Mouse (Mus musculus) midbrain, embryonic 13.5 days (tissue): ENCODE results near the gene Stab2. TPM values are rescaled to one million over a fixed set of nuclear protein-coding genes. Genes with fewer than 3 reads are reported as not detected.

Source experiments
- ATAC-seq: fragments of 200-750 bp; cut with Nextera tagmentation; 2 replicates; pipeline ENCODE4 v1.8.0; 2017; ENCODE audit warnings: mild to moderate bottlenecking, moderate TSS enrichment, moderate library complexity
- H3K27ac ChIP-seq: fragments of 300-500 bp; sonication (generic); 2 replicates; pipeline ENCODE4 v1.5.1; 2015; ENCODE audit warnings: inconsistent platforms, mild to moderate bottlenecking, moderate library complexity
- H3K27me3 ChIP-seq: fragments of 300-500 bp; sonication (generic); 2 replicates; pipeline ENCODE4 v1.6.1; 2015; ENCODE audit warnings: mild to moderate bottlenecking, inconsistent platforms
- H3K36me3 ChIP-seq: fragments of 300-500 bp; sonication (generic); 2 replicates; pipeline ENCODE4 v1.6.1; 2015; ENCODE audit warnings: mild to moderate bottlenecking, inconsistent platforms
- H3K4me1 ChIP-seq: fragments of 300-500 bp; sonication (generic); replicated peaks from 2 replicates; pipeline ENCODE4 v1.6.1; 2015; ENCODE audit warnings: inconsistent platforms
- H3K4me2 ChIP-seq: fragments of 300-500 bp; sonication (generic); replicated peaks from 2 replicates; pipeline ENCODE4 v1.6.1; 2015; ENCODE audit warnings: moderate library complexity, mild to moderate bottlenecking, inconsistent platforms
- H3K4me3 ChIP-seq: fragments of 300-500 bp; sonication (generic); replicated peaks from 2 replicates; pipeline ENCODE4 v1.5.1; 2015; ENCODE audit warnings: mild to moderate bottlenecking, inconsistent platforms
- H3K9ac ChIP-seq: fragments of 300-500 bp; sonication (generic); replicated peaks from 2 replicates; pipeline ENCODE4 v1.6.1; 2015; ENCODE audit warnings: mild to moderate bottlenecking, inconsistent platforms
- H3K9me3 ChIP-seq: fragments of 300-500 bp; sonication (generic); 2 replicates; pipeline ENCODE4 v1.6.1; 2016; ENCODE audit warnings: mild to moderate bottlenecking, inconsistent platforms
- WGBS: fragments of 180-500 bp; shearing (Covaris S2); methylation state at CpG from one replicate; pipeline ENCODE4 v1.1.7; 2015; 5-methylcytosine and 5-hydroxymethylcytosine counted together
- polyA plus RNA-seq: library from polyadenylated mRNA; unstranded; fragments of >200 nt; fragmentation: Nextera tagmentation; extraction: Ambion mirVana; gene quantifications from 2 replicates; pipeline ENCODE4 v1.2.1, GENCODE M21; 2015

Stab2 gene
- polyA plus RNA-seq, 1 experiment from 2014 or later, result 0.04 TPM

- Histone ChIP-seq H3K4me2 (no peak overlapping the region), H3K9me3 (no peaks in the 10 kb centered on the region), H3K27me3 (no peaks in the 10 kb centered on the region), H3K4me1 (peaks cover 4% of the 10 kb centered on the region), H3K36me3 (peaks cover 4% of the 10 kb centered on the region; the same call in 1 of the 2 replicates), H3K4me3 (no peak overlapping the region), H3K9ac (no peak overlapping the region), H3K27ac (no peak overlapping the region)
- ATAC-seq, result no peak
- WGBS, result 88% methylated on average over 19 of the region's 19 CpGs
Measured at GRCm38 (mm10) chr10:86814292-86815131, 193.3 kb downstream of the Stab2 start.

GRCm38 (mm10) chr10:86810612-86811011 is 197.2 kb downstream of the Stab2 start:
- 92% methylated on average over 5 of the region's 5 CpGs for WGBS
- H3K4me1 ChIP-seq, result no peaks in the 10 kb centered on the region
- ATAC-seq, result no peak
- H3K4me2 ChIP-seq, result no peak overlapping the region
- H3K27me3 ChIP-seq, result no peaks in the 10 kb centered on the region
- H3K27ac ChIP-seq, result no peak overlapping the region
- no peaks in the 10 kb centered on the region for H3K9me3 ChIP-seq
- H3K36me3 ChIP-seq, result no peaks in the 10 kb centered on the region
- no peak overlapping the region for H3K9ac ChIP-seq
- no peak overlapping the region for H3K4me3 ChIP-seq

- no peak for ATAC-seq
- Histone ChIP-seq H3K4me3 (no peak overlapping the region), H3K4me2 (no peak overlapping the region), H3K9me3 (no peaks in the 10 kb centered on the region), H3K27me3 (no peaks in the 10 kb centered on the region), H3K9ac (no peak overlapping the region), H3K27ac (no peak overlapping the region), H3K36me3 (no peaks in the 10 kb centered on the region), H3K4me1 (no peaks in the 10 kb centered on the region)
- WGBS, result 83% methylated on average over 9 of the region's 9 CpGs
Measured at GRCm38 (mm10) chr10:86810000-86810399, 197.8 kb downstream of the Stab2 start.

DNA sequence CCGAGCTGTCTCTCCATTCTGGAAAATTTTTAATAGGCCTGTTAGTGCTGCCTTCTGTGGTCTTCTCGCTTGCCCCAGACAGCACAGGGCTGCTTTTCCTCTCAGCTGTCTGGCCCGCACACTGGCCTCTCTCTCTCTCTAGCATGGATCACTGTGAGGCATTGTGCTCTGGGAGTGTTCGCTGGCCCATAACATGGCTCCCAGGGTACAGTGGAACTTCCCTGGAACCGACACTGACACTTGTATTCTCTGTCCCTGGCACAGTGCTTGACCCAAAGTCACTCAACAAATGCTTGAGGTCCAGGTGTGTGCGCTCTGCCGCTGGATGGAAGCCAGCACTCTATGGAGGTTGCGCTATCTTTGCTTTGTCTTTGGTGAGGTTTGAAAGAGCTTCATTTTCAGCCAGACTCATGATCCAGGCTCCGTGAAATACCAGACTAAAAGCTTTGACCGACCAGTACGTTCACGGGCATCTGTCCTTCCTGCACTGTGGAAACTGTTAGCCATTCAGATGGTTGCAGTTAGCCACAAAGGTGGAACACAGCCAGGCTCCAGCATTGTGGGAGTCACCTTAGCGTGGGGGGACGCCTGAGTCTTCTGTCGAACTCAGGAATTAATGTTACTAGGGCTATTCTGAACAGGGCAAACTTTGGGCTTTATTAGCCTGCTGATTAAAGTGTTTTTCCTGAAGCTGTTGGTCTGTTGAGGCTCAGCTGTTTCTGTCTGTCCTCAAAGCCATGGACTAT is 199.6 kb downstream of the Stab2 start:
- no peaks in the 10 kb centered on the region for H3K27me3 ChIP-seq
- no peak overlapping the region; the same call in 1 of the 2 replicates for H3K27ac ChIP-seq
- no peak overlapping the region for H3K9ac ChIP-seq
- no peak overlapping the region for H3K4me3 ChIP-seq
- no peak overlapping the region for H3K4me2 ChIP-seq
- ATAC-seq, result peak; percentile 50; the same call in 1 of the 2 replicates
- no peaks in the 10 kb centered on the region for H3K9me3 ChIP-seq
- no peaks in the 10 kb centered on the region for H3K36me3 ChIP-seq
- no peaks in the 10 kb centered on the region for H3K4me1 ChIP-seq
- WGBS, result 73% methylated on average over 15 of the region's 15 CpGs

GRCm38 (mm10) chr10:86807362-86807761 is 200.5 kb downstream of the Stab2 start:
- Histone ChIP-seq H3K27me3 (no peaks in the 10 kb centered on the region), H3K9ac (no peak overlapping the region), H3K4me2 (no peak overlapping the region), H3K9me3 (no peaks in the 10 kb centered on the region), H3K27ac (no peak overlapping the region), H3K4me1 (no peaks in the 10 kb centered on the region), H3K36me3 (no peaks in the 10 kb centered on the region), H3K4me3 (no peak overlapping the region)
- ATAC-seq, result no peak
- WGBS, result 97% methylated on average over 1 of the region's 1 CpGs

DNA sequence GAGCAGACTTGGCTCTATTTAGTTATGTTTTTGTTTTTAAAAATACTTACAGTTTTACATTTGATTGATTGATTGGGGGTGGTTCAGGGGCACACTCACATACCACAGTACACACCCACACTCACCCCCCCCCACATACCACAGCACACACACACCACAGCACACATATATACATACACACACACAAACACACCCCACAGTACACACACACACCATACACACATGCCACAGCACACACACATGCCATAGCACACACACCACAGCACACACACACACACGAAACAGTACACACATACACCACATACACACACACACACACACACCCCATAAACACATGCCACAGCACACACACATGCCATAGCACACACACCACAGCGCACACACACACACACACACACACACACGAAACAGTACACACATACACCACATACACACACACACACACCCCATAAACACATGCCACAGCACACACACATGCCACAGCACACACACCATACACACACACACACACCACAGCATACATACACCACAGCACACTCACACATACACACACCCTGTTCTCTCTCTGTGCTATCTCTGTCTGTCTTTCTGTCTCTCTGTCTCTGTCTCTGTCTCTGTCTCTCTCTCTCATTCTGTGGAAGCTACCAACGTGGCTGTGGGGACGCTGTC is 211.6 kb downstream of the Stab2 start:
- WGBS, result 97% methylated on average over 5 of the region's 5 CpGs
- Histone ChIP-seq H3K4me1 (no peaks in the 10 kb centered on the region), H3K9me3 (no peaks in the 10 kb centered on the region), H3K4me3 (no peak overlapping the region), H3K36me3 (no peaks in the 10 kb centered on the region), H3K27me3 (no peaks in the 10 kb centered on the region), H3K27ac (no peak overlapping the region), H3K9ac (no peak overlapping the region), H3K4me2 (no peak overlapping the region)
- ATAC-seq, result peak; percentile 53; the same call in 1 of the 2 replicates

DNA sequence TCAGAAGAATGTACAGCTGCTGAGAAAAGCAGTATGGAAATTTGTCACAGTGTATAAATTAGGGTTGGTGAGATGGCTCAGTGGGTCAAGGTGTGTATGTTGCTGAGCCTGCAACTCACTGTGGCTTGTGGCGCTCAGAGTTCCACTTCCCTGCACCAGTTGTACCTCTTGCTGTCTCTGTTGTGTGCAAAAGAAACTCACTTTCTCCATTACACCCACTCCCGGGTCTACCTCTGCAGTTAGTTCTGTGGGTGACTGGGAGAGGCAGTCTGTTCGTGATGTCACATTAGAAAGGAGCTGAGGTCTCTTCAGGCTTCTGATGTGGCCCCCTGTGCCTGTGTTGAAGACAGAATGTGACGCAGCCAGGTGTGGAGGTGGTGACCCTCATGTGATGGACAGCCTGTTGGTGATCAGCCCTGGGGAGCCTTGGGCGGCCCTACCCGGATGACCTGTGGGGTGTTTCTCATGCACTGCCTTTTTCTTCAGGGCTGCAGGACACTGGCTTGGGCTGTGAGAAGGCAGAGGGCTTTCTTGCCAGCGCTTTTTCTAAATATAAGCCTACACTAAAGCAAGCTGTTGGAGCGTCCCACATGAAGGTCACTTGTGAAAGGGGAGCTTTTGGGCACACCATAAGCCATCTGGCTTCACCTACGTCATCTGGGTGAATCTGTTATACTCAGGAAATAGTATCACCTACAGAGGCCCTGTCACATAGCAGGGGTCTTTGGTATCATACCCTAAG is 212.9 kb downstream of the Stab2 start:
- no peak overlapping the region for H3K9ac ChIP-seq
- WGBS, result 92% methylated on average over 9 of the region's 9 CpGs
- no peak for ATAC-seq

GRCm38 (mm10) chr10:86794196-86794595 is 213.6 kb downstream of the Stab2 start:
- Histone ChIP-seq H3K4me3 (no peak overlapping the region), H3K4me1 (no peaks in the 10 kb centered on the region), H3K9ac (no peak overlapping the region), H3K27me3 (no peaks in the 10 kb centered on the region), H3K9me3 (no peaks in the 10 kb centered on the region), H3K27ac (no peak overlapping the region), H3K4me2 (no peak overlapping the region), H3K36me3 (no peaks in the 10 kb centered on the region)
- no peak for ATAC-seq
- 95% methylated on average over 4 of the region's 4 CpGs for WGBS

More for the DNA sequence above, 212.9 kb downstream of the Stab2 start:
- Histone ChIP-seq H3K4me3 (no peak overlapping the region), H3K9me3 (no peaks in the 10 kb centered on the region), H3K36me3 (no peaks in the 10 kb centered on the region), H3K27ac (no peak overlapping the region), H3K27me3 (no peaks in the 10 kb centered on the region), H3K4me1 (no peaks in the 10 kb centered on the region), H3K4me2 (no peak overlapping the region)

- no peak for ATAC-seq
- Histone ChIP-seq H3K9ac (no peak overlapping the region), H3K27me3 (no peaks in the 10 kb centered on the region), H3K4me3 (no peak overlapping the region), H3K4me1 (no peaks in the 10 kb centered on the region), H3K9me3 (no peaks in the 10 kb centered on the region), H3K27ac (no peak overlapping the region), H3K36me3 (no peaks in the 10 kb centered on the region), H3K4me2 (no peak overlapping the region)
- WGBS, result 70% methylated on average over 2 of the region's 2 CpGs
Measured at GRCm38 (mm10) chr10:86793509-86793951, 214.3 kb downstream of the Stab2 start.

DNA sequence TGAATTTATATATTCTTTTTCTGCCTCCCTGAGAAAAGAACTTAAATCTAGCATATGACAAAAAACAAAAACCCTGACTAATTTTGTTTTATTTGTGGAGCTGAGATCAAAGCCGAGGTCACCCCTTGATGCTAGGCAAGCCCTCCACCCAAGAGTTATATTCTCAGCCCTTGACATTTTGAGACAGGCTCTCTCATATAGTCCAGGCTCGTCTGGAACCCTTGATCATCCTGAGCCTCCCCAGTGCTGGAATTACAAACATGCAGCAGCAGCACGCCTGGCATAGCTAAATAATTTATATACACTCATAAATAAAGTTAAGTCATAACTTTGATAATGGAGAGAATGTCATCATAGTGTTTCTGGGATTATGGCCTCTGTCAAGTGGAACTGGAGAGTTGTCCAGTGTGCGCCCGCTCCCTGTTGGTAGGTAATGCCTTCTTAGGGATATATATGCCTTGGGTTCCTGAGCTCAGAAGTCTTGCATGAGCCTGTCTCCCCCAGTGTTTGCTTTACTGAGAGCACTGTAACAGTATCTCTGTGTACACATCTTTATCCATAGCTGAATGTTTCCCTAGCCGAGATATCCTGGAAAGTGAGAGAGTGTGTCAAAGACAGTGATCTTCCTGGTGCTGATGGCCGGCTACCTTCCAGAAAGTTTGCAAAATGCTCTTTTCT is 216.2 kb downstream of the Stab2 start:
- whole genome bisulfite sequencing, result 87% methylated on average over 7 of the region's 7 CpGs
- H3K4me3 ChIP-seq, result no peak overlapping the region
- ATAC-seq, result no peak
- H3K4me2 ChIP-seq, result no peak overlapping the region
- H3K27ac ChIP-seq, result no peak overlapping the region
- H3K9ac ChIP-seq, result no peak overlapping the region
- no peaks in the 10 kb centered on the region for H3K9me3 ChIP-seq
- H3K27me3 ChIP-seq, result no peaks in the 10 kb centered on the region
- H3K4me1 ChIP-seq, result no peaks in the 10 kb centered on the region
- H3K36me3 ChIP-seq, result no peaks in the 10 kb centered on the region
